Mouse (Mus musculus) mature B cell (primary cell): ENCODE data around the gene C1qtnf4.

ENCODE experiments used
- in situ Hi-C: fragments of 300-500 bp; cut with MboI; formaldehyde crosslinking; loops from 2 replicates; pipeline ENCODE4 v1.14.3; 2019

C1qtnf4 gene

GRCm38 (mm10) chr2:90931829-90932228 is 46.2 kb downstream of the C1qtnf4 start:
- in situ Hi-C loops: no loop called here

GRCm38 (mm10) chr2:90932273-90932672 is 46.6 kb downstream of the C1qtnf4 start:
- in situ Hi-C loops: no loop called here

- in situ Hi-C loops: no loop called here
Observed at GRCm38 (mm10) chr2:90938362-90938761, 52.7 kb downstream of the C1qtnf4 start.

GRCm38 (mm10) chr2:90939750-90940149 is 54.1 kb downstream of the C1qtnf4 start:
- in situ Hi-C loops: no loop called here
